Mouse (Mus musculus): ENCODE measurements around the gene Tns1.

DNA sequence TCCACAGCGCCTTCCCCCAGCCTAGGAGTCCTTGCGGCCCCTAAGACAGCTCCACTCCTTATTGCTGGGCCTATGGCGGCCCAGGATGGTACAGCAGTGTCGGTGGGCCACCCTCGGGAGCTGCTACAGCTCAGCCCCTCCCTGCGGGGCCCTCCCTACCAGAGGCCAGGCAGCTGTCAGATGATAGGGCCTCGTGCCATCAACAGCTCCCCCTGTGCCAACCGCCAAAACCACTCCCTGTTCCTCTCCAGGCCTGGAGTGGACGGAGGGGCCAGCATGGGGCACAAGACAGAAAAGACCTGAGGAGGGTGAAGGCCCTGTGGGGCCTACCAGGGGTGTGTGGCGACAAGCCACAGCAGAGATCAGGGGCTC is 122.8 kb downstream of the Tns1 start:
- TF ChIP-seq CTCF (conservative IDR thresholded peaks at IDR 0.05; ENCODE audit: insufficient read depth, insufficient read length, low read depth, low read length) = no peak
- TF ChIP-seq POLR2A (IDR thresholded peaks at IDR 0.05; ENCODE audit: low read depth, low read length) = no peak
